Mouse (Mus musculus): ENCODE data around the gene Ulk2.

Gene Ulk2

DNA sequence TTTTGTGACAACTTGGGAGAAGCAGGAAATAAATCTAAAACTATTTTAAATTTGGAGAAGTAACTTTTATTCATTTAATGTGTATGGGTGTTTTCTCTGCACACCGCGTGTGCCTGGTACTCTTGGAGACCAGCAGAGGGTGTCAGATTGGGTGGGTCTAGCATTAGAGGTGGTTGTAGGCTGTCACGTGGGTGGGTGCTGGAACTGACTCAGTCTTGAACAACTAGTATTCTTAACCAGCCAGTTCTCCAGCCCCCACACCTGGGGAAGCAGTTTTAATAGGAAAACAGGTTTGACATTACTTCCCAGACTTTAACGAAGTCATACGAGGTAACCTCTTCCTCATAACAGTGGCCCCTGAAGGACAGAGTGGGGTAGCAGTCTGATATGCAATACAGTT is 94.4 kb downstream of the Ulk2 start:
- DNase-seq (ENCODE audit: low spot score), result no peak

GRCm38 (mm10) chr11:61757151-61757550 is 97.7 kb downstream of the Ulk2 start:
- no peak for DNase-seq (ENCODE audit: low spot score)

DNA sequence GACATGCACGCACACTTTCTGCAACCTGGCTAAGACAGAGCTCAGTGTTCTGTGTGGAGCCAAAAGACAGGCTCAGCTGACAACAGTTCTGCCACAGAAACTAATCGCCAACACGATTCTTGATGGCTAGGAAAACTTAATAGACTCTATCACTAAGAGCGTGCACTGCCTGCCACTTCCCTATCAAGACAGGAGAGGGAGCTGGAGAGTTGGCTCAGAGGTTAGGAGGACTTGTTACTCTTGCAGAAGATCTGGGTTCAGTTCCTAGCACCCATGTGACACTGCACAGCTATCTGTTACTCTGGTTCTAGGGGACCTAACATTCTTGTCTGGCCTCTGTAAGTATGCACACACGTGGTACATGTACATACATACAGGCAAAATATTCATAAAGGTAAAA is 103.3 kb downstream of the Ulk2 start:
- DNase-seq (ENCODE audit: low spot score), result no peak

- no peak for DNase-seq (ENCODE audit: low spot score)
Observed at GRCm38 (mm10) chr11:61747161-61747560, 107.7 kb downstream of the Ulk2 start.

DNA sequence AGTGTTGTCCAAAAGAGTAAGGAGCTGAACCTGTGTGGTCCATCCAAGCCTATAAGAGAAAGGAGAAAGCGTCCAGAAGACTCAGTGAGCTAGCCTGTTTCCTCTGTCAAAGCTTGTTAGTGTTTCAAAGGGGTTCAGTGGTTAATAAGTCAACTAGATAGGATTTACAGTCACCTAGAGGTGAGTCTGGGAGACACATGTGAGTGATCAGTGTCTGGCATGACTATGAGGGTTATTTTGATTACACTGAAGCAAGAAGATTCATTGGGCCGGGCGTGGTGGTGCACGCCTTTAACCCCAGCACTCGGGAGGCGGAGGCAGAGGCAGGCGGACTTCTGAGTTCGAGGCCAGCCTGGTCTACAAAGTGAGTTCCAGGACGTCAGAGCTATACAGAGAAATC is 109.1 kb downstream of the Ulk2 start:
- DNase-seq (ENCODE audit: low spot score), result no peak

DNA sequence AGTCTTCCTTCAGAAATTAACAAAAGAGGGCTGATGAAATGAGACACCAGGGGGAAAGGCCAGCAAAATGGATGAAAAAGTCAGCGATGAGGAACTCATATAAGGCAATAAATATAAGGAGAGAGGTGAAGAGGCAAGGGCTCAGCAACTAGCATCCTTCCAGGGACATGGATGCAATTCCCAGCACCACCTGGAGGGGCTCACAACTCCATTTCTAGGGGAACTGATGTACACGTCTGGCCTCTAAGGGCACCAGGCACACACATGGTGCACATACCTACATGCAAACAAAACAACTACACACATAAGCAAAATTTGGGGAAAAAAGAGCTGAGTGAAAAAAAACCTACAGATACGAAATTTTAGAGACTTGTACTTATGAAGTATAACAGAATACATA is 110.4 kb downstream of the Ulk2 start:
- DNase-seq (ENCODE audit: low spot score), result no peak

DNA sequence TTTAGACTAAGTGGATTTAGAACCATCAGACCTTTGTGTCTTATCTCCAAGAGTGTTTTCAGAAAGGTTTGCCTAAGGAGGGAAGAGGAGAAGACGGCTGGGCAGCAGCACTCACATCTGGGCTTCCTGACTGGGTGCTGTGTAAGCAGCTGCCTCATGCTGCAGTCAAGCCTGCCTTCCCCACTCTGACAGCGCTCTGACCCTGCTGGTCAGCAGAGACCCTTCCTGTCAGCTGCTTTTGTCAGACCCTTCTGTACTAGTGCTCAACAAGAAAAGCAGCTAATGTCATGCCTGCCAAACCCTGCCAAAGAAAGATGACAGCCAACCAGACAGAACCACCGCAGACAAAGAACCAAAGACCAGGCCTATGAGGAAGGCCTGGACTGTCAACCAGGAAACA is 111.1 kb downstream of the Ulk2 start:
- no peak for DNase-seq (ENCODE audit: low spot score)

DNA sequence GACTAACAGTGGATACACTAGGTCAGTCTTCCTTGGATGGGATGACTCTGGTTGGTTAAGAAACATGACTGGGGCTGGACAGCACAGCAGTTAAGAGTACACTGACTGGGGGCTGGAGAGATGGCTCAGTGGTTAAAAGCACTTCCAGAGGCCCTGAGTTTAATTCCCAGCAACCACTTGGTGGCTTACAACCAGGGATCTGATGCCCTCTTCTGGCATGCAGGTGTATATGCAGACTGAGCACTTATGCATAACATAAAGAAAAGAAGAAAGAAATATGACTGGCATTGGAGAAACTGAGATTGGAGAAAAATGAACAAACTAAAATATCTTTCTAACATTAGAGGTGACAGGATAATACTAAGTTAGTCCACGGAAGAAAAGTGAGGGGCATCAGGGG is 114.4 kb downstream of the Ulk2 start:
- DNase-seq (ENCODE audit: low spot score), result no peak

DNA sequence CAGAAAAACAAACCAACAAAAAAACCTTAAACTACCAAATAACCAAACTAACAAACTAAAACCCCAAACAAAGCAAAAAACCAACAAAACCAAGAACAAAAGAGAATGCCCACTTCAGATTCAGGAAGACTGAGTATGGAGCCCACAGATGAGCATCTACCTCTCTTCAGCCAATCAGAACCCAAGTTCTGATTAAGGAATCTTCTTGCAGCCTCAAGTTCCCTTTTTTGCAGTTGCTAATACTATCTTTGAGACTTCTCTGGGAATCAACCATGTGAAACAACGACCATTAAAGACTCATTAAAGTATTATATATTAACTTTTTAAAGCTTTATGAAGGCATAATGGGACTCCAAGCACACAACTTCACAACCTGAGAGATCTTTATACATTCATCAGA is 117.6 kb downstream of the Ulk2 start:
- DNase-seq (ENCODE audit: low spot score), result no peak

- no peak for DNase-seq (ENCODE audit: low spot score)
Observed at GRCm38 (mm10) chr11:61732672-61733071, 122.2 kb downstream of the Ulk2 start.

DNA sequence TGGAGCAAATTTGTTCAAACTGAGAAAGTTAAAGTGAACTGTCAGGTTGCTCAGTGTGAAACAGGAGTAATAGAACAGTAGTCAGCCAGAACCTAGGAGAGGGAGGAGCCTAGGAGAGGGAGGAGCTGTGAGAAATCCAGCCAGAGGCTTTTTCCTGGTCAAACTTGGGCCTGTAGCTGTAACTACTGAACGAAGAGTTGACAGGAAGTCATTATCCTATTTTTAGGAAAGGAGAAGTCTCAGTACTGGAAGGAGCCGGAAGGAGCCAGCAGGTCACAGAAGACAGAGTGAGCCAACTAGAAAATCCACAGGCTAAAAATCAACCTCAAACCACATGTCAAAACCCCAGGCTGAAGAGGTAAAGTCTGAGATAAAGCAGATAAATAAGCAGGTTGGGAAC is 126.8 kb downstream of the Ulk2 start:
- no peak for DNase-seq (ENCODE audit: low spot score)

Measured in testis, postnatal 14 days (tissue).